Mouse (Mus musculus) heart, embryonic 16.5 days (tissue): ENCODE data around the gene Zfp558. TPM values are rescaled to one million over a fixed set of nuclear protein-coding genes. Genes with fewer than 3 reads are reported as not detected.

Source experiments
- microRNA-seq: library from miRNA; unstranded; fragments of <30 nt; microRNA quantifications from one replicate; pipeline ENCODE4, GENCODE M21; 2017
- polyA plus RNA-seq: library from polyadenylated mRNA; unstranded; fragments of >200 nt; fragmentation: Nextera tagmentation; extraction: Ambion mirVana; gene quantifications from 2 replicates; pipeline ENCODE4 v1.2.1, GENCODE M21; 2015

Zfp558 gene
- polyA plus RNA-seq, 1 experiment from 2014 or later = 3.0 TPM

Small RNA genes within 50 kb of the gene (microRNA-seq; reads per million reads assigned to microRNA genes)
- not detected for gene Gm22854

Other genes starting within 250 kb of the Zfp558 start
- 78.2 and 80.0 TPM in 2 replicates for gene Chordc1, start 186.1 kb downstream of the Zfp558 start, polyA plus RNA-seq
- 6.2 and 6.5 TPM in 2 replicates for gene Naalad2, start 75.3 kb downstream of the Zfp558 start, polyA plus RNA-seq
- not detected in 2 replicates for gene Ubtfl1, start 73.8 kb downstream of the Zfp558 start, polyA plus RNA-seq
- not detected in 2 replicates for gene Mbd3l2, start 47.6 kb downstream of the Zfp558 start, polyA plus RNA-seq
- not detected in 2 replicates for gene Mbd3l1, start 91 bp upstream of the Zfp558 start, polyA plus RNA-seq
- 1.5 and 1.9 TPM in 2 replicates for gene Muc16, start 196.3 kb upstream of the Zfp558 start, polyA plus RNA-seq